In genomic region chr7:110189951-110190350, GRCm38 (mm10) we compare ENCODE assay signal across 10 mouse cellular contexts. TPM values are rescaled to one million over a fixed set of nuclear protein-coding genes. Genes with fewer than 3 reads are reported as not detected.
DNase-seq lines count a peak whose midpoint lies in the region; ATAC-seq and TF ChIP-seq lines count a peak whose summit lies in the region.
"Had no signal": no experiment of that assay in that cellular context is flagged by ENCODE, and none has a peak within 500 bp of the region (broad histone marks: within the 10 kb centered on the region; RNA-seq: fewer than 3 reads in every experiment).

No protein-coding gene starts in this region.

- no peaks in the 10 kb centered on the region for H3K27me3 ChIP-seq in limb, embryonic 13.5 days
- H3K27me3 ChIP-seq: stomach, embryonic 15.5 days had no signal

- H3K4me1 ChIP-seq in bone marrow macrophage, adult 2 months (ENCODE audit: control insufficient read depth, insufficient read depth, low read length) = peaks cover 50% of the 10 kb centered on the region
- H3K4me1 ChIP-seq in limb, embryonic 13.5 days = peaks cover 7% of the 10 kb centered on the region; the same call in 1 of the 2 replicates
- H3K4me1 ChIP-seq: stomach, embryonic 15.5 days had no signal

- peak overlapping the region; percentile 99 for H3K27ac ChIP-seq in bone marrow macrophage, adult 2 months (ENCODE audit: insufficient read depth, low read depth, low read length)
- H3K27ac ChIP-seq in limb, embryonic 13.5 days = peak overlapping the region; percentile 52; the same call in 1 of the 2 replicates
- H3K27ac ChIP-seq: layer of hippocampus, adult 2 months; stomach, embryonic 15.5 days had no signal

- no peak overlapping the region for H3K9ac ChIP-seq in limb, embryonic 13.5 days
- H3K9ac ChIP-seq: stomach, embryonic 15.5 days had no signal

- intact Hi-C loops in left cerebral cortex, postnatal 4 days (cut with DNase I) = no loop called here

- TF ChIP-seq POLR2A in bone marrow macrophage, adult 2 months (IDR thresholded peaks at IDR 0.05; ENCODE audit: borderline replicate concordance, low read depth, low read length) = no peak

- no peaks in the 10 kb centered on the region for H3K36me3 ChIP-seq in limb, embryonic 13.5 days
- H3K36me3 ChIP-seq: stomach, embryonic 15.5 days had no signal

- no peaks in the 10 kb centered on the region for H3K9me3 ChIP-seq in limb, embryonic 13.5 days
- H3K9me3 ChIP-seq: stomach, embryonic 15.5 days had no signal

- 31% methylated on average over 7 of the region's 7 CpGs for WGBS in limb, embryonic 13.5 days

- ATAC-seq in CD4-positive, CD25-positive, alpha-beta regulatory T cell, adult 4 months = peak; percentile 78
- no peak for ATAC-seq in limb, embryonic 13.5 days (ENCODE audit: low FRiP score, low read depth)

- H3K4me3 ChIP-seq in bone marrow macrophage, adult 2 months (ENCODE audit: insufficient read depth, low read length) = no peak overlapping the region
- no peak overlapping the region for H3K4me3 ChIP-seq in limb, embryonic 13.5 days
- H3K4me3 ChIP-seq: layer of hippocampus, adult 2 months; stomach, embryonic 15.5 days had no signal

- DNase-seq in induced T-regulatory cell, adult 2 months (ENCODE audit: low read depth) = peak; percentile 48
- no peak for DNase-seq in left cerebral cortex, adult 18-20 months (ENCODE audit: low spot score in 2 of 2)
- no peak for DNase-seq in adrenal gland, adult 18-20 months (ENCODE audit: low spot score in 2 of 2)
- no peak for DNase-seq in testis, postnatal 14 days (ENCODE audit: low spot score)
- DNase-seq in left cerebral cortex, postnatal 4 days = no peak

- TF ChIP-seq CTCF in bone marrow macrophage, adult 2 months (IDR thresholded peaks at IDR 0.05; ENCODE audit: low read depth, low read length) = no peak

- no peak overlapping the region for H3K4me2 ChIP-seq in limb, embryonic 13.5 days (replicated peaks)
- H3K4me2 ChIP-seq: stomach, embryonic 15.5 days had no signal

RNA-seq across cellular contexts. Expression of gene Swap70, which starts 31.6 kb away (rescaled TPM):
- 10 to 100 TPM; 55.9 to 89.2 TPM for polyA plus RNA-seq in CD4-positive, CD25-positive, alpha-beta regulatory T cell, adult 4 months (2017; shearing (Covaris generic))
- polyA plus RNA-seq in bone marrow macrophage, adult 2 months (2012; ENCODE audit: insufficient read depth, insufficient read length, missing spikeins) = 113 and 114 TPM in 2 replicates
- 39.5 and 41.5 TPM in 2 replicates for polyA plus RNA-seq in limb, embryonic 13.5 days (2015; fragmentation: Nextera tagmentation; extraction: Ambion mirVana)
- total RNA-seq in left cerebral cortex, adult 18-20 months (2021) = 10 to 100 TPM; 12.3 to 13.1 TPM
- total RNA-seq in adrenal gland, adult 18-20 months (2021) = 10 to 100 TPM; 12.9 to 13.6 TPM
- total RNA-seq in left cerebral cortex, postnatal 4 days (2021) = 10 to 100 TPM; 10.4 to 12.2 TPM
